Mouse (Mus musculus): ENCODE measurements around the gene Gm10666. TPM values are rescaled to one million over a fixed set of nuclear protein-coding genes. Genes with fewer than 3 reads are reported as not detected.

Gene Gm10666
- not detected for total RNA-seq (2023)

DNA sequence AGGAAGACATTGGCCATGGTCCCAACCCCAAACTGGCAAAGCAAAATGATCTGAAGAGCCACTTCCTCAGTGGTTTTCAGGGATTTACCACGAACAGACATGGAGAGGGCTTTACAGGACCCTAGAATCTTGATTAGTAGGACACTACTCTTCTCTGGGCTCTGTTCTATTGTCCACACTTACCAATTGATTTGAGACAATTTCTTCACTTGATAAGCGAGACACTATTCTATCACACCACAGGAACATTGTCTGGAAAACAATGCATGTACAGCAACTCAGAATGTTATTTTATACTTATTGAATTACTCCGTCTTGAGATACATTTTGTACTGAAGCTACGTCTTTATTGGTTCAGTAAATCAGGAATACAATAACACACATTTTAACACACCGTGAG lies at the start of gene Gm10666:
Gm10666 (minus strand) TSS at position 101 of the 400 bp plus-strand sequence.

DNA sequence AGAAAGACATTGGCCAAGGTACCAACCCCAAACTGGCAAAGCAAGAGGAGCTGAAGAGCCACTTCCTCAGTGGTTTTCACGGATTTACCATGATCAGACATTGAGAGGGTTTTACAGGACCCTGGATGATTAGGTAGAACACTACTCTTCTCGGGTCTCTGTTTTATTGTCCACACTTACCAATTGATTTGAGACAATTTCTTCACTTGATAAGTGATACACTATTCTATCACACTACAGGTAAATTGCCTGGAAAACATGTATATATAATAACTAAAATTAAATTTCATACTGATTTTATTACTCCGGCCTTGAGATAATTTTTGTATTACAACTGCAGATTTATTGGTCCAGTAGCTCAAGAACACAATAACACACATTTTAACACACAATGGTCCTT lies 29.4 kb upstream of the Gm10666 start, which contains the start of gene Vmn1r142:
Vmn1r142 (minus strand) TSS at position 101 of the 400 bp plus-strand sequence.

DNA sequence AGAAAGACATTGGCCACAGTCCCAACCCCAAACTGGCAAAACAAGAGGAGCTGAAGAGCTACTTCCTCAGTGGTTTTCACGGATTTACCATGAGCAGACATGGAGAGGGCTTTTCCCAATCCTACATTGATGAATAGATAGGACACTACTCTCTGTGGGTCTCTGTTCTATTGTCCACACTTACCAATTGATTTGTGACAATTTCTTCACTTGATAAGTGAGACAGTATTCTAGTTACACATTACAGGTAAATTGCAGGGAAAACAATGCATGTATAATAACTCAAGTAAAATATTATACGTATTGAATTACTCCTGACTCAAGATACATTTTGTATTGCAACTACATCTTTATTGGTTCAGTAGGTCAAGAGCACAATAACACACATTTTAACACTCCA lies 16.4 kb downstream of the Gm10666 start, which contains the start of gene Gm16451:
Gm16451 (minus strand) TSS at position 101 of the 400 bp plus-strand sequence.

Other genes with a start within 250 kb of the Gm10666 start
- gene Gm5891, start 213.4 kb downstream of the Gm10666 start, total RNA-seq (2023): not detected
- gene Vmn1r137, start 140.2 kb downstream of the Gm10666 start, total RNA-seq (2023): not detected
- not detected for gene Vmn1r138, start 105.8 kb downstream of the Gm10666 start, total RNA-seq (2023)
- gene Gm6176, start 78.4 kb downstream of the Gm10666 start, total RNA-seq (2023): not detected
- not detected for gene Vmn1r139, start 65.7 kb downstream of the Gm10666 start, total RNA-seq (2023)
- not detected for gene Gm16451, start 16.5 kb downstream of the Gm10666 start, total RNA-seq (2023)
- gene Vmn1r142, start 29.3 kb upstream of the Gm10666 start, total RNA-seq (2023): not detected
- gene Vmn1r143, start 54.6 kb upstream of the Gm10666 start, total RNA-seq (2023): not detected
- not detected for gene Gm8653, start 66.5 kb upstream of the Gm10666 start, total RNA-seq (2023)
- not detected for gene Gm8453, start 94.7 kb upstream of the Gm10666 start, total RNA-seq (2023)
- not detected for gene Gm4187, start 195.0 kb upstream of the Gm10666 start, total RNA-seq (2023)
- not detected for gene Gm8660, start 236.3 kb upstream of the Gm10666 start, total RNA-seq (2023)

Measured in CD8-positive naive resting alpha-beta T cell, adult 57 days (primary cell).